Mouse (Mus musculus) embryonic facial prominence, embryonic 14.5 days (tissue): Measurements from ENCODE around the gene Por. TPM values are rescaled to one million over a fixed set of nuclear protein-coding genes. Genes with fewer than 3 reads are reported as not detected.

Experiments
- ATAC-seq: fragments of 200-750 bp; cut with Nextera tagmentation; 2 replicates; pipeline ENCODE4 v1.8.0; 2017; ENCODE audit warnings: low read depth, moderate number of reproducible peaks, moderate TSS enrichment
- DNase-seq: peaks from one replicate; pipeline ENCODE4 v3.0.0-alpha.2; 2015; ENCODE audit warnings: low spot score
- H3K27ac ChIP-seq: fragments of 300-500 bp; sonication (generic); replicated peaks from 2 replicates; pipeline ENCODE4 v1.5.1; 2014; ENCODE audit warnings: low read depth, mild to moderate bottlenecking, low read length, moderate library complexity
- H3K27me3 ChIP-seq: fragments of 300-500 bp; sonication (generic); replicated peaks from 2 replicates; pipeline ENCODE4 v1.6.1; 2014; ENCODE audit warnings: low read length; ENCODE audit not compliant: control insufficient read depth, insufficient read depth
- H3K36me3 ChIP-seq: fragments of 300-500 bp; sonication (generic); 2 replicates; pipeline ENCODE4 v1.6.1; 2014; ENCODE audit warnings: low read length, mixed read lengths; ENCODE audit not compliant: control insufficient read depth, insufficient read depth
- H3K4me1 ChIP-seq: fragments of 300-500 bp; sonication (generic); 2 replicates; pipeline ENCODE4 v1.6.1; 2014; ENCODE audit warnings: antibody characterized with exemption, low read length; ENCODE audit not compliant: control insufficient read depth, insufficient read depth
- H3K4me2 ChIP-seq: fragments of 300-500 bp; sonication (generic); 2 replicates; pipeline ENCODE4 v1.6.1; 2014; ENCODE audit warnings: low read depth, mild to moderate bottlenecking, low read length, moderate library complexity, mixed read lengths
- H3K4me3 ChIP-seq: fragments of 300-500 bp; sonication (generic); 2 replicates; pipeline ENCODE4 v1.5.1; 2014; ENCODE audit warnings: low read depth, mild to moderate bottlenecking, low read length
- H3K9ac ChIP-seq: fragments of 300-500 bp; sonication (generic); 2 replicates; pipeline ENCODE4 v1.6.1; 2014; ENCODE audit warnings: low read depth, mild to moderate bottlenecking, low read length, moderate library complexity, mixed read lengths
- H3K9me3 ChIP-seq: fragments of 300-500 bp; sonication (generic); 2 replicates; pipeline ENCODE4 v1.6.1; 2016; ENCODE audit warnings: low read length; ENCODE audit not compliant: control insufficient read depth
- WGBS: fragments of 180-500 bp; shearing (Covaris S2); extraction: QIAGEN DNeasy Blood & Tissue Kit; methylation state at CpG from one replicate; pipeline ENCODE4 v1.1.7; 2014; 5-methylcytosine and 5-hydroxymethylcytosine counted together
- polyA plus RNA-seq: library from polyadenylated mRNA; unstranded; fragments of >200 nt; fragmentation: Nextera tagmentation; extraction: Ambion mirVana; gene quantifications from 2 replicates; pipeline ENCODE4 v1.2.1, GENCODE M21; 2014

The Por gene
- polyA plus RNA-seq, 1 experiment from 2014 or later, result 61.8 TPM

DNA sequence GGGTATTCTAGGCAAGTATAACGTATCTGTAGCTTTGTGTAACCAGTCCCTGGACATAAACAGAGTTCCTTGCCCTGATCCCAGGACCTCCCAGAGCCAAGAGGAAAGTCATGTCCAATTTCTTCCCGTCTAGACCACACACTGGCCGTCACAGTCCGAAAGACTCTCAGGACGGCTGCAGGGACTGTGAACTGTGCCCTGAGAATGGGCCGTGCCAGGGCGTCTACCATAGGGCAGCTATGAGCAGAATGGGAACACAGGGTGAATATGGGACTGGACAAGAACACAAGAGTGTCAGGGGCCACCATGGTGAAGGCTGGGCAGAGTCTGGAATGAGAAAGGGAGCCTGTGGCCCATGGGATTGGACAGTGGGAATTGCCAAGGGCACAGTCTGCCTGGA lies 9.3 kb upstream of the Por start:
- no peak overlapping the region for H3K9ac ChIP-seq
- 85% methylated on average over 7 of the region's 7 CpGs for WGBS
- H3K27ac ChIP-seq, result no peak overlapping the region
- H3K4me3 ChIP-seq, result no peak overlapping the region
- H3K4me2 ChIP-seq, result no peak overlapping the region
- H3K27me3 ChIP-seq, result no peaks in the 10 kb centered on the region
- DNase-seq (no peak), ATAC-seq (no peak)
- no peaks in the 10 kb centered on the region for H3K4me1 ChIP-seq
- H3K9me3 ChIP-seq, result peaks cover 2% of the 10 kb centered on the region; the same call in 1 of the 2 replicates
- H3K36me3 ChIP-seq, result no peaks in the 10 kb centered on the region

DNA sequence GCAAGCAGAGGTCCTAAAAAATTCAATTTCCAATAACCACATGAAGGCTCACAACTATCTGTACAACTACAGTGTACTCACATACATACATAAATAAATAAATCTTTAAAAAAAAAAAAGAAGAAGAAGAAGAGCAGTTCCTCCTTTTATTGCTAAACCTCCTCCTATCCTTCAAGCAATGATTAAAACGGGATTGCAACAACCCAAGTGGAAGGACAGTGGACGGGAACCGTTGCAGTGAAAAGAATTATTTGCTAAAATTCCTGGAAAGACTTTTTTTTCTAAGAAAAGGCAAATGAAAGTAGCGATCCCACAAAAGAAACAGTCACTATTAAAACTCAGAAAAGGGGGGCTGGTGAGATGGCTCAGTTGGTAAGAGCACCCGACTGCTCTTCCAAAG lies 2.9 kb upstream of the Por start:
- H3K27me3 ChIP-seq, result no peaks in the 10 kb centered on the region
- WGBS, result 89% methylated on average over 5 of the region's 5 CpGs
- H3K27ac ChIP-seq, result no peak overlapping the region
- peaks cover 10% of the 10 kb centered on the region; the same call in 1 of the 2 replicates for H3K9me3 ChIP-seq
- H3K9ac ChIP-seq, result no peak overlapping the region
- H3K4me1 ChIP-seq, result no peaks in the 10 kb centered on the region
- no peak for ATAC-seq
- no peak overlapping the region for H3K4me3 ChIP-seq
- no peaks in the 10 kb centered on the region for H3K36me3 ChIP-seq
- no peak for DNase-seq
- H3K4me2 ChIP-seq, result no peak overlapping the region

DNA sequence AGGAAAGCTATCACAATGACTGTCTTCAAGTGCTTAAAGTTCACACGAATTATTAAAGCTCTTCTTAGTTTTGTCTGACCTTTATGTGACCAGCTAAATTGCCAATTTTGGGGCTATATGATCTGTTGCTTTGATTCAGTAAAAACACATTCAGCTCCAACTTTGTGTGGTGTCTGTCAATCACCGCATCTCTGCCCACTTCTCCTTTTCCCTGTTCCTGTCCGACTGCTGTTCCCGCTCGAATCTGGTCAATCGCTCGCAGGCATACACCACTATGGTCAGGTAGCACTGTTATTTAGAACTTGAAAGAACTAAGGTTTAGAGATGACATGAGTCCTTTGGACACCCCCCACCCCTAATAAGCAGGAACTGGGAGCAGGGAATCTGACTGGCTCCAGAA lies 1.8 kb upstream of the Por start:
- ATAC-seq (no peak), DNase-seq (no peak)
- Histone ChIP-seq H3K36me3 (no peaks in the 10 kb centered on the region), H3K27me3 (no peaks in the 10 kb centered on the region), H3K4me2 (no peak overlapping the region), H3K9ac (no peak overlapping the region), H3K9me3 (peaks cover 10% of the 10 kb centered on the region; the same call in 1 of the 2 replicates), H3K4me3 (no peak overlapping the region), H3K4me1 (no peaks in the 10 kb centered on the region), H3K27ac (no peak overlapping the region)
- WGBS, result 68% methylated on average over 7 of the region's 7 CpGs

DNA sequence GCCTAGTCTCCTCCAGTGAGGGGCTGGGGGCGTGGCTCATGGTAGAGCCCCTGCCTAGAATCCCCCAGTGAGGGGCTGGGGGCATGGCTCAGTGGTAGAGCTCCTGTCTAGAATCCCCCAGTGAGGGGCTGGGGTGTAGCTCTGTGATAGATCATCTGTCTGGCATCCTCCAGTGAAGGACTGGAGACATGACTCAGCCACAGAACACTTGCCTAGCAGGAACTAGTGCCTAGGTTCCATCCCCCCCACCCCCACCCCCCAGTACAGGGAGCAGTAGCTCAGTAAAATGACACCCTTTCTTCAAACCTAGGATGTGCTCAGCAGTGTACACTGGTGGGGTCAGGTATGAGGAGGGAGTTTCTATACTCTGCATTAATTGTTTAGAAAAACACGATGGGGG lies 1.0 kb downstream of the Por start:
- no peak overlapping the region for H3K4me3 ChIP-seq
- no peaks in the 10 kb centered on the region for H3K27me3 ChIP-seq
- peak; percentile 50; the same call in 1 of the 2 replicates for ATAC-seq
- 69% methylated on average over 2 of the region's 2 CpGs for WGBS
- H3K27ac ChIP-seq, result no peak overlapping the region
- H3K4me2 ChIP-seq, result no peak overlapping the region
- H3K4me1 ChIP-seq, result peaks cover 15% of the 10 kb centered on the region; the same call in 1 of the 2 replicates
- H3K9ac ChIP-seq, result no peak overlapping the region
- no peaks in the 10 kb centered on the region for H3K36me3 ChIP-seq
- peaks cover 4% of the 10 kb centered on the region; the same call in 1 of the 2 replicates for H3K9me3 ChIP-seq
- no peak for DNase-seq

DNA sequence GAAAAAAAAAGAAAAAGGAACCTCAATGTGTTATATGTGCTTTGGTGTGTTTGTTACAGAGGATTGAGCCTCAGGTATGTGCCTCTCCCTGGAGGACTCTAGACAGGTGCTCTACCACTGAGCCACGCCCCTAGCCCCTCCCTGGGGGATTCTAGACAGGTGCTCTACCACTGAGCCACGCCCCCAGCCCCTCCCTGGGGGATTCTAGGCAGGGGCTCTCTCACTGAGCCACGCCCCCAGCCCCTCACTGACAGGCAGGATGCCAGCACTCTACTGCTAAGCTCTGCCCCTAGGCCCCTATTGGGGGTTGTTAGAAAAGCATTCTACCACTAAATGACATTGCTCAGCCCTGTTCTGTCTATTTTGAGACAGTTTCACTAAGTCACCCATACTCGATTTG lies 2.7 kb downstream of the Por start:
- Histone ChIP-seq H3K27ac (no peak overlapping the region), H3K9ac (no peak overlapping the region), H3K4me2 (no peak overlapping the region), H3K4me1 (peaks cover 15% of the 10 kb centered on the region; the same call in 1 of the 2 replicates), H3K4me3 (no peak overlapping the region), H3K27me3 (no peaks in the 10 kb centered on the region), H3K36me3 (no peaks in the 10 kb centered on the region), H3K9me3 (no peaks in the 10 kb centered on the region)
- DNase-seq (peak; percentile 34), ATAC-seq (no peak)
- 54% methylated on average over 4 of the region's 4 CpGs for WGBS

DNA sequence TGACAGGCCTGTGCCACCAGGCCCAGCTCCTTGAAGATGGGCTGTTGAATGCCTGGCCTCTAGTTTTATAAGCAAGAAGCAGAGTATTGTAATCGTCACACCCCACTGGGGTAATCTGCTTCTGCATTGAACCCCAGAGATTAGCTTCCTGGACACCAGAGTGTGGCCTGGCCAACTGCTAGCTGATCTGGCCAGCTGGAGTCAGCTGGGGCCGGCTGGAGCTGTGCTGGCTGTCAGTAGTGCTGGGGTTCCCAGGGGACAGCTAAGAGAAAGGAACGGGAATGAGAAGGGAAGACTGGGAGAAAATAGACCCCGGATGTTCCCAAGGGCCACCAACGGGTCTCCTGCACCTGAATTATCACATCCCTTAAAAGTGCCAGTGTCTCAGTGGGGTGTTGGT lies 3.1 kb downstream of the Por start:
- DNase-seq (no peak), ATAC-seq (no peak)
- Histone ChIP-seq H3K9ac (no peak overlapping the region), H3K27me3 (no peaks in the 10 kb centered on the region), H3K4me1 (peaks cover 15% of the 10 kb centered on the region; the same call in 1 of the 2 replicates), H3K4me2 (no peak overlapping the region), H3K9me3 (no peaks in the 10 kb centered on the region), H3K4me3 (no peak overlapping the region), H3K36me3 (no peaks in the 10 kb centered on the region), H3K27ac (no peak overlapping the region)
- WGBS, result 56% methylated on average over 5 of the region's 5 CpGs

DNA sequence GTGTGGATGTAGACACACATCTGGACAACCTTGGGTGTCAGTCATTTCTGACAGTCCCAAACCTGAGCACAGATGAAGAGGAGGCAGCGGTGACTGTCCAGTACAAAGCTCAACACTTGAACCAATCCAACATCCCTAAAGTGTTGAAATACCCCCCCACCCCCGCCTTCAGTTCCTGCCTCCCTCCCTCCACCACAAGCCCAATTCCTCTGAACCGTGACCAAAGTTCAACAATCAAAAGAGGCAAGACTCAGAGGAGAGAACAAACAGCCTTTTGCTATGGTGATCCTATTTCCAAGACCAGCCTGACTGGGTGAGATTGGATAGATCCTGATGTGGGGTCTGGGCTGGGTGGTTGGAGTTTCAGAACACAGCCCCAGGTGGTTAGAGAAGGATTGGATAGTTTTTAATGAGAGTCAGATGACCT lies 4.5 kb downstream of the Por start:
- Histone ChIP-seq H3K4me2 (0 out of 2 replicates have a peak overlapping the region, but pooled peaks have one; percentile 40), H3K27ac (0 out of 2 replicates have a peak overlapping the region, but pooled peaks have one; percentile 1), H3K4me1 (peaks cover 15% of the 10 kb centered on the region; the same call in 1 of the 2 replicates), H3K36me3 (no peaks in the 10 kb centered on the region), H3K4me3 (no peak overlapping the region), H3K9ac (no peak overlapping the region), H3K27me3 (no peaks in the 10 kb centered on the region), H3K9me3 (no peaks in the 10 kb centered on the region)
- ATAC-seq (peak; percentile 63), DNase-seq (peak; percentile 76)
- WGBS, result 5% methylated on average over 3 of the region's 3 CpGs

DNA sequence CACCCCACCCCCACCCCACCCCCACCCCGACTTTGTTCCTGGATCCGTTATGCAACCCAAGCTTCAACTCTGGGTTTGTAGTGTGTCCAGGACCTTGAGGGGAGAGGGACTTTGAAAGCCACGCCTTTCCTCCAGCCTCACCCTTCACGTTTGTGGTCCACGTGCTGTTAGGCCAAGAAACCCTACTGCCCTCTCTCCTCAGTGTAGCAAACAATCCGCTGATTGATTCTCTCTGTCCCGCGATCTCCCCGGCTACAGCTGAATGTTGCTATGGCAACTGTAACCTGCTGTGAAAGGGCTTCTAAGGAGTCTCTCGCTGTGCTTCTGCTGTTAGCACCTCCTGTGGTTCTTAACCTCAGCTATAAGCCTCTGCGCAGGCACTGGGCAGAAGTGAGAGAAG lies 5.0 kb downstream of the Por start:
- Histone ChIP-seq H3K27ac (no peak overlapping the region; the same call in 1 of the 2 replicates), H3K36me3 (no peaks in the 10 kb centered on the region), H3K4me3 (no peak overlapping the region), H3K9ac (0 out of 2 replicates have a peak overlapping the region, but pooled peaks have one; percentile 23), H3K4me1 (peaks cover 15% of the 10 kb centered on the region; the same call in 1 of the 2 replicates), H3K9me3 (no peaks in the 10 kb centered on the region), H3K4me2 (peak overlapping the region; percentile 40), H3K27me3 (no peaks in the 10 kb centered on the region)
- DNase-seq (peak; percentile 88), ATAC-seq (peak; percentile 65)
- 0% methylated on average over 11 of the region's 11 CpGs for WGBS

DNA sequence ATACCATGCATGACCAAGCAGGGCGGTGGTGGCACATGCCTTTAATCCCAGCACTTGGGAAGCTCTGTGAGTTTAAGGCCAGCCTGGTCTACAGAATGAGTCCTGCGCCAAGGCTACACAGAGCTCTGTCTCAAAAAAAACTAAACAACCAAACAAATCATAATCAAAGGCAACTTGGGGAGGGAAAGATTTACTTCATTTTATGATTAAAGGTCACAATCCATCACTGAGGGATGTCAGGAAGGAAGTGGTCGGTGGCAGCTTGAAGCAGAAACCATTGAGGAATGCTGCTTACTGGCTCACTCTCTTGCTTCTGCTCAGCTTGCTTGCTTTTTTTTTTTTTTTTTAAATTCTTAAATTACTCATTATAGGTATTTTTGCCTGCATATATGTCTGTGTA lies 6.9 kb downstream of the Por start:
- no peak overlapping the region for H3K9ac ChIP-seq
- peaks cover 15% of the 10 kb centered on the region; the same call in 1 of the 2 replicates for H3K4me1 ChIP-seq
- H3K36me3 ChIP-seq, result no peaks in the 10 kb centered on the region
- ATAC-seq (no peak), DNase-seq (no peak)
- no peak overlapping the region for H3K4me2 ChIP-seq
- H3K27ac ChIP-seq, result no peak overlapping the region
- no peaks in the 10 kb centered on the region for H3K9me3 ChIP-seq
- 82% methylated on average over 3 of the region's 3 CpGs for WGBS
- no peaks in the 10 kb centered on the region for H3K27me3 ChIP-seq
- no peak overlapping the region for H3K4me3 ChIP-seq
